Mouse (Mus musculus): Measurements from ENCODE around the gene Ddit4. TPM values are rescaled to one million over a fixed set of nuclear protein-coding genes. Genes with fewer than 3 reads are reported as not detected.

The Ddit4 gene
- total RNA-seq, 2 experiments from 2014 or later, result 188 to 191 TPM

GRCm38 (mm10) chr10:59973400-59973799 is 21.8 kb upstream of the Ddit4 start:
- intact Hi-C loops (cut with DNase I), result no loop called here
- no peak for DNase-seq

DNA sequence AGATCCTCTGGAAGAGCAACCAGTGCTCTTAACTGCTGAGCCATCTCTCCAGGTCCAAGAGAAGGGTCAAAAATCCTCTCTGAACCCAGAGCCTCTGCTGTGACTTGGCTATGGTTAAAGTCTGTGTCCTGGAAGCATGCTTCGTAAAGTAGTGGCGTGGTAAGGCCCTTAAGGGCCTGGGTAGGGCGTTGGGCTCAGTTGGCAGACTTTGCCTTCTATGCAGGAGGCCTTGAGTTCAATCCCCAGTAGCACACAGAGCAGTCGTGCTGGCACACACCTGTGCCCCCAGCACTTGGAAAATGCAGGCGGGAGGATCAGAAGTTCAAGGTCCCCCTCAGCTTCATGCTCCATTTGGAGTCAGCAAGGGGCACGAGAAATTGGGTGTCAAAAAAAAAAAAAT is 21.4 kb upstream of the Ddit4 start:
- intact Hi-C loops (cut with DNase I), result no loop called here
- no peak for DNase-seq

DNA sequence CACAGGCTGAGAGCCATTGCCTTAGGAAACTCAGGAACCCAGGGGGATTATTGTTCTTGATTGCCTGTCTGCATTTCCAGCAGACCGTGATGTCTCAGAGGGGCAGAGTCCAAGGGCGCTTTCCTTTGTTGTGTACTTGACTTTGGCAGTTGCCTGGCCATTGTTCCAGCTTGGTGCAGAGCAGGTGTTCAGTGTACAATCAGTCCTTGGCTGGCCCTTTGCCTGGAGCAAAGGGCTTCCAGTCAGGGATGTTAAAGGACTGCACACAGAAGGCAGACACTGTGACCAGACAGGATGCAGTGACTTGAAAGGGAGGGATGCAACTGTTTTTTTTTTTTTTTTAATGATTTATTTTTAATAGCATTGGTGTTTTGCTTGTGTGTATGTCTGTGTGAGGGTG is 20.9 kb upstream of the Ddit4 start:
- intact Hi-C loops (cut with DNase I), result no loop called here
- peak; percentile 79 for DNase-seq

DNA sequence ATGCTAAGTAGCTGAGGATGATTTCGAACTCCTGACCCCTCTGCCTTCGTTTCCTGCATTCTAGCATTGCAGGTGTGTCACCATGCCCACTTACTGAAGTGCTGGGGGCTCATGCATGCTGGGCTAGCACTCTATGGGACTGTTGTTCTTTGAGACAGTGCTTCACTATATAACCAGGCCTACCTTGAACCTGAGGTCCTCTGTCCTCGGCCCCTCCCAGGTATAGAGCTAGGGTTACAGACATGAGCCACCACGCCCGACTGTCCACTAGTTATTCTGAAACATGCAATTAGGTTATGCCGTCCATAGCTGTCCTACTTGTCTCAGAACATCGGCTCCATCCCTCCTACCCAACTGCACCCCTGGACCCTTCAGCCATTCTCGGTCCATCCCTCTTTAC is 20.2 kb upstream of the Ddit4 start:
- intact Hi-C loops (cut with DNase I), result no loop called here

GRCm38 (mm10) chr10:59970450-59971062 is 18.9 kb upstream of the Ddit4 start:
- peak; percentile 39 to 58 for DNase-seq
- intact Hi-C loops (cut with DNase I), result no loop called here

More for the DNA sequence above, 20.2 kb upstream of the Ddit4 start:
- DNase-seq, result no peak

GRCm38 (mm10) chr10:59969821-59970449 is 18.3 kb upstream of the Ddit4 start:
- peak; percentile 83 for DNase-seq
- intact Hi-C loops (cut with DNase I), result loop anchor here (1.0 kb wide), 1 partner anchor 19 kb away; the partner anchor contains the start of gene Ddit4

DNA sequence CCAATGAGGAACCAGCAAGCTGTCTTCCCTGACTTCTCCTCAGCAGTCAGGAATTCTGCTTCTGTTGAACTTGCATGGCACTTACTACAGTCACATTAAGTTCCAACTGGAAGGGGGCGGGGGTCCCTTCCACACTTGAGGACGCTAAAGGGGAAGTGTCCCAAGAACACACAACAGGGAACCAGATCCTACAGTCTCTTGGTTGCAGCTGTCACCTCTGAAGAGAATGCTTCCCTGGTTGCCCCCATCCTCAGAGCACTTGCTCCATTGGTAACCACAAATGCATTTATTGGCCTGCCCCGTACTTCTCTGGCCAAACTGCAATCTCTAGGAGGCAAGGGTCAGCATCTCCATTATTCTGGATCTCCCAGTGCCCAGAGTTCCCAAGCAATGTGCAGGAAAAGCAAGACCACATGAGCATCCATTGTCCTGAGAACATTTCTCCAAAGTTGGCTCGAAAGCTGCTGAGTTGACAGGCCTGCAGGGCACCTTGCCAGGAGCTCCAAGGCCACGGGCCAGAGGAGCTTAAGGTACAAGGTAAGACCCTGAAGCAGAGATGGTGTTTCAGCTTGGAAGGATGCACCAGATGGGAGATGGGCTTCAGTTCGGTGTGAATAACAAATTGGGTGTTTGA is 15.8 kb upstream of the Ddit4 start:
- intact Hi-C loops (cut with DNase I), result no loop called here
- peak; percentile 81 to 82 for DNase-seq

DNA sequence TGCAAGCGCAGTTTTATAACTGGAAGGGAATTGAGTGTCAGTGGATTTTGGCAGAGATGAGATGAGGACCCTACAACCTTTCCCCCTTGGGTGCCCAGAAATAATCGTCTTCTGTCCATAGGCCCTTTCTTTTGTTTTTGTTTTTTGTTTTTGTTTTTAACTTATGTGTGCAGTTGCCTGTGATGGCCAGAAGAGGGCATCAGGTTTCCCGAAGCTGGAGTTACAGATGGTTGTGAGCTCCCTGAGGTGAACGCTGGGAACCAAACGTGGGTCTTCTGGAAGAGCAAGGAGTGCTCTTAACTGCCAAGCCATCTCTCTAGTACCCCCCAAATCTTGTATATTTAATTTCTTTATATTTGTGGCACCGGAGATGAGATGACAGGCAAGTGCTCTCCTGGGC is 15.1 kb upstream of the Ddit4 start:
- no peak for DNase-seq

GRCm38 (mm10) chr10:59965788-59966187 is 14.2 kb upstream of the Ddit4 start:
- intact Hi-C loops (cut with DNase I), result no loop called here
- no peak for DNase-seq

More for the DNA sequence above, 15.1 kb upstream of the Ddit4 start:
- intact Hi-C loops (cut with DNase I), result no loop called here

DNA sequence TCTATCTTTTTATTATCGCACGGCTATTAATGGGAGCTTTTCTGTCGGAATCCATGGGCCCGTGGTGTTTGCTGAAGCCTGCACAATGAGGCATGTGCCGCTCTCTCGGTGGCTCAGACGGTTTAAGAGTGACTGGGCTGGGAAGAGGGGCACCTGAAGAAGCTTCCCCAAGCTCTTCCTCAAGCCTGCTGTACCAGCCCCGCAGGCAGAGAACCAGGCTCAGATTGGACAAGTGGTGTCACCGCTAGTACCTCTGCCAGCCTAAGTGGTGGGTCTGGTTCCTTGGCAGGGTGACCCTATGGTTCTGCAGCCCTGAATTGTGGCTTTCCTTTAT is 13.7 kb upstream of the Ddit4 start:
- DNase-seq, result no peak
- intact Hi-C loops (cut with DNase I), result no loop called here

DNA sequence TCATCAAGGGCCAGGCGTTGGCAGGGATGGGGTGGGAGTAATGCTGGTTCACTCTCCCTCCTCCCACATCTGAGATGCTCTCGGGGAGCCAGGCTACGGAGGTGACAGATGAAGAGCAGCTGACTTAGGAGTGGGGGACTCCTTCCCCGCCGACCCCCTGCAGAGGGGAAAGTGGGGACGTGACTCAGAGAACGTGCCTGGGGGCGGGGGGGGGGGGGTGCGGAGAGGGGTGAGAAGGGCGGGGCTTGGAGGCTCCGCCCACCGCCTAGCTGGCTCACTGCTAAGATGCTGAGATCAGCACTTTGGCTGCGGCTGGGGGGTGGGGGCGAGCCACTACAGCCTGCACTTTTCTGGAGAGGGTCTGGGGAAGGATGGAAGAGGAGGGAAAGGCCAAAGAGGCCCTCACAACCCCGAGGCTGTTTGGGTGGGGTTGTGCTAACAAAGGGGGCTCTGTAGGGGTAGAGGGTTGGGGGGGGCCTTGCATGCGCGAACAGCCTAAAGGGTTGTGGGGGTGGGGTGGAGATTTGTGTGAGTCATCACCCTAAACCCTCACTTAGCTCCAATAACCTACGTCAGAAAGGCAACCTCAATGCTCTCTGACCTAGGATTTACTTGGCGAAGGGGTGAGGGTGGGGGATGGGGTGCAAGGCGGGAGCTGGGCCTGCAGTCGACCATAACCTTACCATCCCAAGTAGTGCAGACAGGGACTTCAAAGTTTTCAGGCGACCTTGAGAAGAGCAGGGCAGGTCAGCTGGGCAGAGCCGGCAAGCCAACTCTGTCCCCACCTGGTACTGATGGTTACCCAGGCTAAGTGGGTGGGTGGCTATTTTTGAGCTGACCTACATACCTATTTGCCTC is 13.1 kb upstream of the Ddit4 start:
- intact Hi-C loops (cut with DNase I), result no loop called here
- DNase-seq, result peak in 1 of 2 experiments; percentile 56

DNA sequence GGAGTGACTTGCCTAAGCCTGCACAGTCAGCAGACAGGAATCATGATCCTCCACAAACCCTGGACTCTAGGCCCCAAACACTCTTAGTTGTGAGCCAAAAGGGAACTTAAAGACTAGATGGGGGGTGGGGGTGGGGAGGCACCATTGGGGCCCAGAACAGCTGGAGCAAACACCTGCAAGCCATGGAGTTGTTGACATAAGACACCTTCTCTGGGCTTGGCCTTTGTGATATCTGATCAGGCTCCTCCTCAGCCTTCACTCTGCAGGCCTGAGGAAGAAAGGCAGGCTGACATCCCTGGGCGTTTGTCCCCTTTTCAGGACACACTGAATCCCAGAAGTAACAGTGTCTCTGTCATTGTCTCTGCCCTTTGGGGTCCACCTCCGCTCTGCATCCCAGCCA is 12.0 kb upstream of the Ddit4 start:
- intact Hi-C loops (cut with DNase I), result no loop called here

GRCm38 (mm10) chr10:59959517-59959916 is 7.9 kb upstream of the Ddit4 start:
- intact Hi-C loops (cut with DNase I), result no loop called here
- no peak for DNase-seq

More for the DNA sequence above, 12.0 kb upstream of the Ddit4 start:
- DNase-seq, result no peak

DNA sequence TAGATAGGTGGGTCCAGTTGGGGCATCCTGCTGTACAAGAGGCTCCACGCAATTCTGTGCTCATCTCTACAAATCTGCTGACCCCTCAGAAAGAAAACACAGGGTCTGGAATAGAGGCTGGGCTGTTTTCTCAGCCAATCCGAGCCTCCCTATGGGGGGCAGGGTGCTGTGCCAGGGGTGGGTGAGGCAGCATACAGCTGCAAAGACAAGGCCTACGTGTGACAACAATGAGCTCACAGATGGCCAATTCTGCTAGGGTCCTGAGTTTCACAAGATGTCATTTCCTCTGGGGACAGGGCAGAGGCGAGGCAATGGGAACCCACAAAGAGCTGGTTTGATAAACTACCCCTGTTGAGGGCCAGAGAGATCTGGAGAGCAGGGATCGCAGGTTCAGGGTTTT is 6.8 kb upstream of the Ddit4 start:
- intact Hi-C loops (cut with DNase I), result no loop called here
- DNase-seq, result peak in 1 of 2 experiments; percentile 16

DNA sequence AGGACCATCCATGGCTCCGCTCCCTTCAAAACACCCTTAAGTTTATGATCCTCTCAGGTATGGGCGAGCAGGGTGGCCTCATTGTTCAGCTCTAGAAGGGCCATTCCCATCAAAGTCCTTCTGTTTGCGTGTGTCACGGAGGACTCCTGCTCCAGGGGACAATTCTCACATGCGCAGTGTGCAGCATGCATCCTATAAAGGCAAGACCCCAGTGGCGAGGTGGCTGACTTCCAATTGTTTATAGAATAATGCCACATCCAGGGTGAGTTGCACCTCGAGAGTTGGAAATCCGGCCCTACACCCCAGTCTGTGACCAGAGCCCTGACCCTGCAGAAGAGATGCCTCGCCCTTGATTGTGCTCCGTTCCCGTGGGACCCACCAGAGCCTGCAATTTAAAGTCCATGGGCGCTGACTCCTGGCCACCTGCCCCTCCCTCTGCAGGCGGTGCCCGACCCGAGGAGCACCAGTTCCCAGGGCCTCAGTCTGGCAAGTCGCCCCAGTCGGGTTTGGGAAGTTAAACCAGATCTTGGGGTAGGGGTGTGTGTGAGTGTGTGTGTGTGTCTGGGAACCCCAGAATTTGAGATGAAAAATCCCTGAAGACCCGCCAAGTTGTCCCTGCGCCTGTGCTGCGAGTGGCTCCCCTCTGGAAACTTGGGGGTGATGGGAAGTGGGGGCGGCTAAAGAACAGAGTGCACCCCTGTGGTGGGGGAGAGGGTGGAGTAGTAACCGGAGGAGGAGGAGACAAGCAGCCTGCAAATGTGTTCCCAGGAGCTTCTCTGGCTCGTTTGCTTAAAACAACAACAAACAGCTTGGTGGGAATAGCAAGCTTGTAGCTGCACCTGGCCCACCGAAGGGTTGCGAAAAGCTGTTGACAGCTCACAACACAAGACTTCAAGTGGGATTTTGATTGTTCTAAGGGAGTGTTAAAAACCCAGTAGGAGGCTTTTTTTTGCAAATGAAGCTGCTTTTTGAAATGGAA is 5.8 kb upstream of the Ddit4 start:
- peak; percentile 58 to 74 for DNase-seq
- intact Hi-C loops (cut with DNase I), result no loop called here

DNA sequence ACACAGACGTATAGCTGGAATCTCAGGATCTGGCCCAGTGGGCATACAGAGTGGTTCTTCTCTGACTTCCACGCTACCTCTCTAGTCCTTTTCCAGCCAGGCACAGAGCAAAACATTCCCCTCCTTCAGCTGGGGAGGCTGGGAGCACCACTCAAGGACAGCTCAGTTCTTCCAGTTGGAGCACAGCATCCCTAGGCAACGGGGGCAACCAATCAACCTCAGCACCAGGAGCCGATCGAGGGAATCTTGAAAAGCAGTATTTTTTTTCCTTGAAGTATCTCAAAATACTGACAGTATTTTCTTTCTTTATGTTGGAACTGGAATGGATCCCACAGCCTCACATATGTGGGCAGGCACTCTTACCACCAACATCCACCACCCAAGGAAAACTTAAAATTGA is 5.0 kb upstream of the Ddit4 start:
- no peak for DNase-seq

GRCm38 (mm10) chr10:59953564-59954039 is 2.0 kb upstream of the Ddit4 start:
- intact Hi-C loops (cut with DNase I), result loop anchor here (5.0 kb wide), 1 partner anchor 36 kb away; no protein-coding TSS in a partner anchor
- peak in 1 of 2 experiments; percentile 14 for DNase-seq

More for the DNA sequence above, 5.0 kb upstream of the Ddit4 start:
- intact Hi-C loops (cut with DNase I), result no loop called here

DNA sequence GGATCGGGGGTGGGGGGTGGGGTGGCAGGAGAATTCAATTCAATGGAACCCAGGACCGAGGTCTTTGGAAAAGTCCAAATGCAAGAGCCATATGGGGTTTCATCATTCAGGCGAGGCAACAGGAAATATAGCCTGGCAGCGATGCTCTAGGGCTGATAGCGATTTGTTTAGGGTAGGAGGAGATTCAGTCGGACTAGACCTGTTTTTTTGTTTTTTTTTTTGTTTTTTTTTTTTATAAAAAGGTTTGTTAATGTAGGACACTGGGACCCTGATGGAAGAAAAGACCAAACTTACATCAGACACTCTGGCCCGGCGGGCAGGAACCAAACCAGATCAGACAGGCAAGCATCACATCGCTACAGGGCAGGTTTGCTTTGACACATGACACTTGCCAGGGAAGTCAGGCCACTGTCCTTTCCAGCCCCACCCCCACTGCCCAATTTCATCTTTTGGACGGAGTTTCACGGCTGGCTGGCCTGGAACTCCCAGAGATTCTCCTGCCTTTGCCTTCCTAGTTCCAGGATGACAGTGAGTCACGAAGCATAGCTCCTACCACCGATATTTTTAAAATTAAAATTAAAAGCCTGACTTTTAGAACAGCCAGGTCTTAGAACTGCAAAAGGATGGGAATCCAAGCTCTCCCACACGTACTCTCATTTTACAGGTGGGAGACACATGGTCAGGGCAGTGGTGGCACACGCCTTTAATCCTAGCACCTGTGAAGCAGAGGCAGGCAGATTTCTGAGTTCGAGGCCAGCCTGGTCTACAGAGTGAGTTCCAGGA is 1.3 kb upstream of the Ddit4 start:
- intact Hi-C loops (cut with DNase I), result loop anchor here (5.0 kb wide), 1 partner anchor 36 kb away; no protein-coding TSS in a partner anchor
- peak in 1 of 2 experiments; percentile 32 for DNase-seq
